Mouse (Mus musculus): ENCODE results near the gene Gm10842.
"Not testable (repeated sequence)": the region's sequence is repeated elsewhere in the genome, so short reads cannot be mapped to it uniquely, and the experiment has no call there.

Gm10842 gene

DNA sequence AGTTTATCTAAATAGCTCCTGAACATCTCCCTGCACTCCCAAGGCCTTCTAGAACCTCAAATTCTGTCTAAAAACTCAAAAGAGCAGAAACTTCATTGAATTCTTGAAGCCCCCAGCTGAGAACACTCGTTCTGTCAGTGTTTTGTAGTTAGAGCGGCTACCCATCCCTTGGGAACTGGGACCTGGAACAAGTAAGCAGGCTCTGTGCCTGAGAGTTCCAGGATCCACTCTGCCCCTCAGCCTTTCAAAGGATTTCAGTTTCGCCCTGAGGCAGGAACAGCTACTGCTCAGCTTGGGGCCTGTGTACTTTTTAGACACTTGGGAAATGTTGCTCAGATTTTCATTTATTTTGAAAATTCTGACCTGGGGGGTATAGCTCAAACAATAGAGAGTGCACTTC is at the start of gene Gm10842:
Gene Gm10842, plus strand, starts transcription at position 301 of the 400 bp plus-strand sequence.
- DNase-seq, result no peak

DNA sequence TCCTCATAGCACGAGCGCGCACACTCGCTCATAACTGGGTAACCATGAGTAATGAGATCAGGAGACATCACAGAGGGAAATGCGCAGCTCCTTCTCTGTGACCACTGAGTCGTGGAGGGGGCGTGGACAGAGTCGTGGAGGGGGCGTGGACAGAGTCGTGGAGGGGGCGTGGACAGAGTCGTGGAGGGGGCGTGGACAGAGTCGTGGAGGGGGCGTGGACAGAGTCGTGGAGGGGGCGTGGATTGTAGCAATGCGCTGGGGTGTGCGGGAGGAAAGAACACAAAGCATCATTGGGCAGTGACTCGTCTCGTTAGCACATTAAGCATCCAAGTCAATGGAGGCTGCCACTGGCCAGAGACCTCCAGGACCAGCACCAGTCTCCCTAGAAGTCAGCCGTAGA is 34.2 kb upstream of the Gm10842 start:
- not testable (repeated sequence) for DNase-seq

DNA sequence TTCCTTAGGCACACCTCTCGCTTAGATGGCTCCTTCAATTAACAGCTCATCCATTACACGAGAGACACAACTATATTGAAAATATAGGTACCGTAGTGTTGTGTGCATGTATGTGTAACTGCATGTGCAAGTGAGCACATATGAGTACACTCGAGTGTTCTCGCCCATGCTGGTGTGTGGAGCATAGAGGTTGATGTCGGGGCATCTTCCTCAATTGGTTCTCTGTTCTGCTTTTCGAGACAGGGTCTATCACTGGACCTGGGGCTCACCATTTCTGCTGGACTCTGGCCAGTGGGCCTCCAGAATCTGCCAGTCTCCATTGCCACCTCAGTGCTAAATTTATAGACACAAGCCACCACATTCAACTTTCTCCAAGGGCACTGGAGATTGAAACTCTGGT is 28.9 kb upstream of the Gm10842 start:
- DNase-seq, result no peak

DNA sequence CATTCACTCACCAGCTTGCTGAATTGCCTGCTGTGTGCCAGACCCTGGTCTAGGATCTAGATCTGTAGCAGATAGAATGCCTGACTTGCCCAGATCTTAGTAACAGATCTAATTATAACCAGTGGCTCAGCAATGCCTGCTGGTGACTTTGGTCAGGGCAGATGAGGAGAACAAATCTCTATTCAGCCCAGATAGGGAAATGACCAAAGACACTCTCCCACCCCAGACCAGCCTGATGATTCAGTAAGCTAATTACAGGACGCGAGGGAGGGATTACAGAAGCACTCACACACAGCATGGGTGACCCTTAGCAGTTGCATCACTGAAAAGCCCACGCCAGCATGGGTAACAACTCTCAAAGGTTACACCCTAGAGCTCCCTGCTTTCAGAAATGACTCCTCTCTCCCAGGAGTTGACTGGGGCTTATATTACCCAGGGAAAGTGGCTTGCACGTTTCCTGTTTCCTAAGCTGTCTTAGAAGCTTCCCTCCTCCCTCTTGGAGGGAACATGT is 26.1 kb upstream of the Gm10842 start:
- DNase-seq, result no peak

DNA sequence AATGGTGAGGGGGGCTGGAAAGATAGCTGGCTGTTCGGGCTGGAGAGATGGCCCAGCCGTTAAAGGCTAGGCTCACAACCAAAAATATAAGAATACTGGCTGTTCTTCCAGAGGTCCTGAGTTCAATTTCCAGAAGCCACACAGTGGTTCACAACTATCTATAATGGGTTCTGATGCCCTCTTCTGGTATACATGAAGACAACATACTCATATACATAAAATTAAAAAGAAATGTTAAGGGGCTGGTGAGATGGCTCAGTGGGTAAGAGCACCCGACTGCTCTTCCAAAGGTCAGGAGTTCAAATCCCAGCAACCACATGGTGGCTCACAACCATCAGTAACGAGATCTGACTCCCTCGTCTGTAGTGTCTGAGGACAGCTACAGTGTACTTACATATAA is 24.9 kb upstream of the Gm10842 start:
- DNase-seq, result not testable (repeated sequence)

DNA sequence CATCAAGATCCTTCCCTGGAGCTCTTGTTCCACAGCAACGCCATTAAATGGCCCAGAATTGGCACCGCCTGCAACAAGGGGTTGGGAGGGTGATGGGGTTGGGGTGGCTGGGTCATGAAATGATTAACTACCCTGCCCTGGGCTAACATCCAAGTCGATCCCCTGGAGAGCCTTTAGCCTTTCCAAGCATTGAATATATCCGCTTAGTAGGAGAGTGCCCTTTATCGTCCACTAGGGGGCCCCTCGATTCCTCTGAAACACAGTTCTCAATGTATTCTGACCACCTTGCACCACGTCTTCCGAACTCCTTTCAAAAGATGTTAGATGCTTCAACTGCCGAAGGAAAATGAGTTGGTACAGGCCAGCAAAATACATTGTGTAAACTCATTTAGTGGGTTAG is 22.7 kb upstream of the Gm10842 start:
- peak; percentile 89 for DNase-seq

DNA sequence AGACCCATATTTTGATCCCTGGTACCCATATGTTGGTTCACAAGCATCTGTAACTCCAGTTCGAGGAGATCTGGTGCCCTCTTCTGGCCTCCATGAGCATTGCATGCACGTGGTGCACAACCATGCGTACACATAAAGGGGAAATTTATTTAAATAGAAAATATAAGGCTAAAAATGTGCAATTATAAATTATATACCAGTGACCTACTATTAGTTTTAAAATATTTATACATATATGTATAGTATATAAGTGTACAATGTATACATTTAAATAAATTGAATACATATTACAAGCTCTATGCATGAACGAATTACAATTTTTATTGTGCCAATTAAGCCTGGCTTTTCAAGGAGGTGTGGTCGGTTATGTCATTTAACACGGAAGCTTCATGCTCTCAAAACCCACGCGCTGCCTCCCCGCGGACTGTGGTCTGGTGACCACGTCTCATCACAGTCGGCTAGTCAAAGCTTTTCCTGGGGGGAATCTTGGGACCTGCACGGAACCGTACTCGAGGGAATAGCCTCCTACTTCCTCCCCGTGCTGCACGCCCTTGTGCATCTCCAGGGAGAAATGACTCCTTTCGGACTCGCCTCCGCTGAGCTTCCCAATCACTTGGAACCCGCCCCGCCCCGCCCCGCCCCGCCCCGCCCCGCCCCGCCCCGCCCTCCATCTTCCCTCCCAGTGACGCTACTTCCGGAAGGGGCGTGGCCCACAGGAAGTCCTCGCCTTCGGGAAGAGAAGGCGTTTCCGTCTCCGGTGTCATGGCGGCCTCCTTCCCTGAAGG is 20.8 kb upstream of the Gm10842 start, which contains the start of gene Mettl2:
Gene Mettl2, plus strand, starts transcription at position 691 of the 785 bp plus-strand sequence.
- peak; percentile 78 for DNase-seq

DNA sequence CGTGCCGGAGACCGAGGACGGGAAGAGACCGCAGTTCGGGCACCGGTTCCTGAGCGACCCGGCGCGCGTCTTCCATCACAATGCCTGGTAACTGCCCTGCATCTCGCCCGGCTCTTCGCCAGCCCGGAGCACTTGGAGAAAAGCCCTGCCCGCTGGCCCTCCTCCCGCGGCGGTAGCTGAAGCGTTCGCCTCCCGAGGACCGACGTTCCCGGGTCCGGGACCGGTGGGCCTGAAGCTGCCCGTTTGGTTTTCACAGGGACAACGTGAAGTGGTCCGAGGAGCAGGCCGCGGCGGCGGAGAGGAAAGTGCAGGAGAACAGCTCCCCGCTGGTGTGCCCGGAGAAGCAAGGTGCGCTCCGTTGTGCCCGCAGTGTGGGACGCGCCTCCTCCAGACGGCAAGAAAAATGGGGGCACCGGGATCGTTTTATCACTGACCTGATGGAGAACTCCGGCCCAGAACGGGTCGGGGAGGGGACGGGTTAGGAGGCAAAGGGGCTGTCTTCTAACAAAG is 20.1 kb upstream of the Gm10842 start:
- DNase-seq, result no peak

DNA sequence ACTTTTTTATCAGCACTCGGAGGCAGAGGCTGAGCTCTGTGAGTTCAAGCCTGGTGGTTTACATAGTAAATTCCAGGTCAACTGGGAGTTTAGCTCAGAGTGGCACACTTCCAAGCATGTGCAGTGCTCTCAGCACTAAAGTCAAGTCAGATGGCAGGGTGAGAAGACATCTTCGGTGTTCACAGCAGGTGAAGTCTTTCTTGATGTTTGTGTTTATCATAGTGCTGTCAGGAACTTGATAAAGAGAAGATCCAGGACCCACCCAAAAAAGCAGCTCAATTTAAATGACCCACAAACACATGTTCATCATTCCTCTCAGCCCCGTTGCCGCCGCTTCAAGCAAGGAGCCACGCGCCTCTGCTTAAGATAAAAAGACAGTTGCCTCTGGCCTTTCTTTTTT is 11.0 kb upstream of the Gm10842 start:
- DNase-seq, result no peak

DNA sequence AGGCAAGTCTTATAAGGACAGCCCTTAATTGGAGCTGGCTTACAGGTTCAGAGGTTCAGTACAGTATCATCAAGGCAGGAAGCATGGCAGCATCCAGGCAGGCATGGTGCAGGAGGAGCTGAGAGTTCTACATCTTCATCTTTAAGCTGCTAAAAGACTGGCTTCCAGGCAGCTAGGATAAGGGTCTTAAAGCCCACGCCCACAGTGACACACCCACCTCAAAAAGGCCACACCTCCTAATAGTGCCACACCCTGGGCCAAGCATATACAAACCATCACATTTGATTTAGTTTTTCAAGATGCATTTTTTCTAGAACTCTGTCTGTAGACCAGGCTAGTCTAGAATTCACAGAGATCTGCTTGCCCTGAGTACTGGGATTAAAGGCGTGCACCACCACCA is 9.4 kb upstream of the Gm10842 start:
- DNase-seq, result not testable (repeated sequence)

DNA sequence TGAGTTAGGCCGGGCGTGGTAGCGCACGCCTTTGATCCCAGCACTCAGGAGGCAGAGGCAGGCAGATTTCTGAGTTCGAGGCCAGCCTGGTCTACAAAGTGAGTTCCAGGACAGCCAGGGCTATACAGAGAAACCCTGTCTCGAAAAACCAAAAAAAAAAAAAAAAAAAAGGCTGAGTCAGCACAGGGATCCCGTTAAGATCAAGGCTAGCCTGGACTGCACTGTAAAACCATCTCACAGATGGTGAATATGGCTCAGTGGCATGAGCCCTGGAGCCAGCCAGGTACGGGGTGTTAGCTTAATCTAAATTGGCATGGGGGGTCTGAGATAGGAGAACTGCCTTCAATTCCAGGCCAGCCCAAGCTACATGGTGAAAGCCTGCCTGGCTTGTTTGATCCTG is 6.2 kb upstream of the Gm10842 start:
- not testable (repeated sequence) for DNase-seq

DNA sequence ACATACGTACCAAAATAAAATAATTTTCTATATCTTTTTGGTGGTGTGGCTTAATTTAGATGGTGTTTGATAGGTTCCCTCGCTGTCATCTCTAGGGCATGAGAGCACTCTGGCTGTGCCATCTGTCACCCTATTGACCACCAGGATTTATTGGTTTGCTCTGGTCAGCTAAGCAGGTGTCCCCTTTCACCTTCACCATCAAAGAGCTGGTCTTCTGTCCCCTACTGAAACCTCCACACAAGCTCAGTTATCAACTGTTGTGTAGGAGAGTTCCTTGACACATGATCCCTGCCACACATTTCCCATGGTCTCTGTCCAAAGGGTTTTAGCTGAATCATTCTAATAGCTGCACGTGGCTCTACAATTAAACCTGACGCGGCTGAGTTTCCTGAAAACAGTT is 5.6 kb upstream of the Gm10842 start:
- no peak for DNase-seq

DNA sequence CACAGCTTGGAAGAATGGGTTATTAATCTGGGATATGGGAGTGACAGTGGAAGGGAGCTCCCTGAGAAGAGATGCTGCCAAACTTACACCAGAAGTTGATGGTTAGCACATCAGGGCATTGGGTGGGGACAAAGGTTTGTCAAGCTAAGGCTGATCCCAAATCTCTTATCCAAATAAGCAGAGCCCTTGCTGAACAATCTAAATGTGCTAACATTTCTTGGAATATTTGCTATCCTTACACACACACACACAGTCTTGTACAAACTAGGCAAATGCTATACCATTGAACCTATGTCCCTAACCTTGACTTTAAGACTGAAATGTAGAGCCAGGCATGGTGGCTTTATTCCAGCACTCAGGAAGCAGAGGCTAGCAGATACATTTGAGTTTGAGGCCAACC is 3.1 kb upstream of the Gm10842 start:
- no peak for DNase-seq

DNA sequence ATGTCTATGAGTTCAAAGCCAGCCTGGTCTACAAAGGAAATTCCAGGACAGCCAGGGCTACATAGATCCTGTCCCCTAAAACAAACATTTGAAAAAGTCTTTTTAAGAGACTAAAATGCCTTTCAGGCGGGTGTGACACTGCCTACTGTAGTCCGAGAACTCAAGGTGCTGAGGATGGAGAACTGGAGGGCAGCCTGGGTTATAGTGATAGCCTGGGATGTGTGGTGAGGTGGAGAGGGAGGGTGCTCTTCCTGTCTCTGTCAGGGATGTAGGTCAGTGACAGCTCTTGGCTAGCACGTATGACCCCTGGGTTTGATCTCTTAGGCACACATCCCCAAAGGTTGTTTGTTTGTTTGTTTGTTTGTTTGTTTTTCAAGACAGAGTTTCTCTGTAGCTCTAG is 2.6 kb upstream of the Gm10842 start:
- DNase-seq, result no peak

DNA sequence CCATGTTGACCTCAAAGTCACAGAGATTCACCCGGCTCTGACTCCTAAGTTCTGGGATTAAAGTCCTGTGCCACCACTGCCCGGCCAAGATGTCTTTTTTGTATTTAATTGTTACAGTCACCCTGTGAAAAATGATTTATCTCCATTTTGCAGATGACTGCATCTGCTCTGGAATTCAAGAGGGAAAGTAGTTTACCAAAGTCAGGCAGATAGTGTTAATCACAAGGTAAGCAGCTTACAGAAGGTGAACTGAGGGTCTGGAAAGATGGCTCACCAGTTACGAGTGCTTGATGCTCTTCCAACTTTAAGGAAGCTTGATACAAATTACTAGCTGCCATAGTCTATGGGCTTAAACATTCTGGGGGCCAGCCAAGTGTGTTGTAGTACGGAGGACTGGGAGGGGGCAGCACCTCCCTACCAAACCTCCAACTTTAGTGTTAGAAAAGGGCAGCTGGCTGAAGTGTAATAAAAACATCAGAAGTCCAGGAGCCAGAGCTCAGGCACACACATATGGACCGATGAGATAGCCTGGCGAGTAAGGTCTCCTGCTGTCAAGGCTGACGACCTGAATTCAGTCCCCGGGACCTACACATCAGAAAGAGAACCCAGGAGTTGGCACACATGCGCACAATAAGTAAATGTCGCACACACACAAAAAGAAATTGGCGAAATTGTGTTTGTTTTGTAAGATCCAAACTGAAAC is 2.0 kb upstream of the Gm10842 start:
- DNase-seq, result peak; percentile 34

DNA sequence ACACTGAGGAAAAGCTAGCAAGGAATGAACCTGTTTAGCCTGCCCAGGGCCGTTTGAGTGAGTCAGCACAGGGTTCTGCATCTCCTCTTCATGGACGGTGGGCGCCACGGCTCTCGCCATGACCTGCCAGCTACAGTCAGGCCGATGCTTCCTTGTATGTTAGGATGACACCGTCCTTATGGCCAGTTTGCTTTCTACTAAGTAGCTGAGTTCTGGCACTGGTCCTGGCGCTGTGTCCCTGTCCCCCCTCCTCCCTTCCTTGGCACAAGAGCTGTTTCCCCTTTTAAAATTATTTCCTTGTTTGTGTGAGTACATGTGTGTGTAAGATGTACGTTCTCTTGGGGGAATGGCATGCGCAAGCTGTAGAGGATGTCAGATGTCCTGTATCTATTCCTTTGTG is 1.5 kb upstream of the Gm10842 start:
- no peak for DNase-seq

DNA sequence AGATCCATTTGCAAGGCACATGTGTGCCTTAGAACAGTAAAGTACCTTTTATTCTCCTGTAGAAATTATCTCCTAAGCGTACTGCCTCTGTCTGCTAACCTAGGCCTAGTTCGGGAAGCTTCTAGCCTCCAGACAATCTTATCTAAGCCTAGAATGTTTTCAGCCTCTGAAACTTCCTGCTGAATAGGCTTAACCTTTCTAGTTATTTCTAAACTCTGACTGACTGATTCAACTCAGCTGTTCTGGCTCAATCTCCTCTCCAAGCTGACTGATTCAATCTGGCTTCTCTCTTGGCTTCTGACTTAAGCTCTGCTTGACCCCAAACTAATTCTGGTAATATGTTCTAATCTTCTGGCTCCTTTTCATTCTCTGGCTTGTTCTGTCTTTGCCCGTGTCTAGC is 2.7 kb downstream of the Gm10842 start:
- no peak for DNase-seq

DNA sequence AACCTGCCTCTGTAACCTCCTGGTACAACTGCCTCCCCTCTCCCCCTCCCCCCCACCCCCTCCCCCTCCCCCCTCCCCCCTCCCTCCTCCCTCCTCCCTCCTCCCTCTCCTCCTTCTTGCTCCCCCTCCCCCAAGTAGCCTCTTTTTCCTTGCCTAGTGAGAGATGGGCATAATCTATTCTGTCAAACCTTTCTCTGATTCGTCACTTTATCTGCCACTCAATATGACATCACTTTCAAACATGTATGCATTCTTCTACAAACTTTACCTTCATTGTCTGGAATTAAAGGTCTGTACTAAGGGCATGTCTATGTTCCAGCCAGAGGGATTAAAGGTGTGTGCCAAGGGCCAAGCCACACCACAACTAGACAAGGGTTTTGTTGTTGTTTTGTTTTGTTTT is 3.1 kb downstream of the Gm10842 start:
- DNase-seq, result no peak

DNA sequence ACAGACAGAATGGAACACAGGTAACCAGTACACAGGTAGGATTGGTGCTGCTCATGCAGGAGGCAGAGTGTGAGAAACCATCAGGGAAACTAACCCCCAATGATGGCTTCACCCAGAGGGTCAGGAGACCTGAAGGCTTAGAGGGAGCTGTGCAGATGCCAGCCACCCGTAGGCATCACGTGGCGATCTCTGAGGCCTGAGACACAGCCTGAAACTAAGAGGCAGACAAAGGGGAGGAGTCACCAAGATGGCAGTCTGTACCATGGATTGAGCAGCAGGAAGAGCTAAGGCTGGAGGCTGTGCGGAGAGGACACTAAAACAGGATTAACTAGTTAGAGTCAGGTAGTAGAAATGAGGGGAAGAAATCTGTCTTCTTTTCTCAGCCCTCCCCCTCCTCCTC is 4.0 kb downstream of the Gm10842 start:
- no peak for DNase-seq

DNA sequence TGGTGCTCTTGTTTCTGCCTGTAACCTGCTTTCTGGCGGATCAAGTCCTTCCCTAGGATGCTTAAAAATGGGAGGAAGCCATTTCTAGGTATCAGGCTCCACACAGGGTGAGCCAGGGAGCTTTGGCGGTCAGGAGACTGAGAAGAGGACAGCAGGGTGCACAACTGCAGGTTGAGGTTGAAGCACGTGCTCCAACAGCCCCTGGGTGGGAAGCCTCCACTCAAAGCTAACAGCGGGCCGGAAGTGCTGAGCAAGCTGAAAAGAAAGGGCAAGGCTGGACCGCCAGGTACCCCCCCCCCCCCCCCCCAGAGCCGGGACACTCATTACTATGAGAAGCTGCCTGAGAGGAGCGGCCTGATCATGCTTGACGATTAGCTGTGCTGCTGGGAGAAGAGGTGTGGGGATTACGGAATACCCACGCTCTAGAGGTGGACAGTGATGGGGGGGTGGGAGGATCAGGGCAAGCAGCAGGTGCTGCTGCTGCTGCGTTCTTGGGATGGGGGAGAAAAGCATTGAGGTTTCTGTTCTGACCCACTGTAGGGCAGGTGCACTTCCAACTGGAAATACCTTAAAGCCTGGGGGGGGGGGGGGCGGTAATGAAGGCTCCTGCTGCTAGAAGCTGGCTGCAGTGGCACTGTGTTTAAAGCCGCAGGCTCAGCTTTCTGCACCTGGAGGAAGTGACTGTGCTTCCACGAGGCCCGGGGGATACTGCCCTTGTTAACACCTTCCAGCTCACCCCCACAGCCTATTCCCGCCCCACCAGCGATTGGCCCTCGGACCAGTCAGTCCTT is 4.7 kb downstream of the Gm10842 start:
- DNase-seq, result no peak

DNA sequence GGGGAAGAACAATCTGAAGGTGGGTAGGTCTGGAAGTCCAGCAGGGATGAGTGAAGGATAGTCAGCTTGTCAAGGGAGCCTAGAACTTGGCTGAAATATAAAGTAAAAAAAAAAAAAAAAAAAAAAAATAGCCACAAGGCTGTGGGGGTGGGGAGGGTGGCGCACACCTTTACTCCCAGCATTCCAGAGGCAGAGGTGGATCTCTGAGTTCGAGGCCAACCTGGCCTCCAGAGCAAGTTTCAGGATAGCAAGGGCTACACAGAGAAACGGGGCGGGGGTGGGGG is 5.3 kb downstream of the Gm10842 start:
- DNase-seq, result no peak

DNA sequence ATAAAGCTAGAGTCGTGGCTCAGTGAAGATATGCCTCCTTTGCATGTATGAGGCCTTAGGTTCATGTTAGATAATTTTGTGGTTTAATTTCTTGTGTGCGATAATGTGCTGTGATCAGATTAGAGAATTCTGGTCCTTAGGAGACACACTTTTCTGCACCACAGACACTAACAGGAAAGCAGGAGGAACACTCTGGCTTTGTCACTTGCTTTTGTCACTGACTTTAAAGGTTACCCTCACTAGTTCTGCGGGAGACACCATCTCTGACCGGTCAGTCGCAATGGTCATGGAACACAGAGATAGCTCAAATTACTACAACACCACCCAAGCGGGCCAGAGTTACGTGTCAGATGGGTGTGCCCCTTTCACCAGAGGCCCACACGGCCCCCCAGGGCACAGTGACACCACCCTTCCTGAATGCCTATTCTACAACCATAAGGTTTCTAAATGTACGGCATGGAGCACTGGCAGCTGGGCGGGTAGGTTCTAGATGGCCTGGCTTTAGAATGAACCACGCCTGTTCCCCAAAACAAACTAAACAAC is 5.7 kb downstream of the Gm10842 start:
- DNase-seq, result no peak
